Mouse (Mus musculus): ENCODE results near the gene Pglyrp2. TPM values are rescaled to one million over a fixed set of nuclear protein-coding genes. Genes with fewer than 3 reads are reported as not detected.

Gene Pglyrp2
- not detected in 2 replicates for polyA plus RNA-seq (2016; fragmentation: Nextera tagmentation; extraction: Ambion mirVana)

DNA sequence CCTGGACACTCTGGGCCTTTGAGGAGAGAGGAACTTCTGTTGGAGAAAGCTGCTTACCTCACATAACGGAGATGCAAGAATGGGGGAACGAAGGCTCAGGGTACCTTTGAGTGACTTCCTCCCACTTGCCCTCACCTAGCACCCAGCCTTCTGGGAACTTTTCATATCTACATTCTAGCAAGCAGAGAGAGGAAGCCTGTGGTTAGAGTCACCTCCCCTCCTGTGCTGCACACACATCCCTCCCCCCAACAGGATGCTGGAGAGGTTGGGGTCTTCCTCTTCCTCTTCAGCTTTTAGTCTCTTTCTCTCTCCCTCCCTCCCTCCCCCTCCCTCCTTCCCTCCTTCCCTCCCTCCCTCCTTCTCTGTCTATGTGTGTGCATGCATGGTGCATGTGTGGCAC, at the start of gene Pglyrp2:
TSS of gene Pglyrp2 (minus strand) at position 134 of the 400 bp plus-strand sequence.
- WGBS, result 82% methylated on average over 2 of the region's 2 CpGs

GRCm38 (mm10) chr17:32472176-32472575, 48.2 kb upstream of the Pglyrp2 start:
- H3K4me3 ChIP-seq, result no peak overlapping the region
- 66% methylated on average over 7 of the region's 7 CpGs for WGBS
- DNase-seq (ENCODE audit: low spot score), result no peak
- H3K36me3 ChIP-seq, result no peaks in the 10 kb centered on the region
- no peaks in the 10 kb centered on the region for H3K9me3 ChIP-seq
- no peaks in the 10 kb centered on the region for H3K4me1 ChIP-seq (replicated peaks)
- H3K27ac ChIP-seq, result 0 out of 2 replicates have a peak overlapping the region, but pooled peaks have one; percentile 35
- H3K27me3 ChIP-seq (ENCODE audit: insufficient read depth, poor library complexity, severe bottlenecking), result no peaks in the 10 kb centered on the region

More for the DNA sequence above, at the start of gene Pglyrp2:
- Histone ChIP-seq H3K27me3 (ENCODE audit: insufficient read depth, poor library complexity, severe bottlenecking) (no peaks in the 10 kb centered on the region), H3K9me3 (no peaks in the 10 kb centered on the region), H3K4me1 (replicated peaks) (no peaks in the 10 kb centered on the region), H3K27ac (no peak within 1 kb of the TSS), H3K4me3 (no peak within 1 kb of the TSS), H3K36me3 (no peaks in the 10 kb centered on the region)
- DNase-seq (ENCODE audit: low spot score), result no peak

- no peak overlapping the region for H3K4me3 ChIP-seq
- 86% methylated on average over 4 of the region's 4 CpGs for WGBS
- no peaks in the 10 kb centered on the region for H3K36me3 ChIP-seq
- DNase-seq (ENCODE audit: low spot score), result no peak
- no peaks in the 10 kb centered on the region for H3K4me1 ChIP-seq (replicated peaks)
- H3K9me3 ChIP-seq, result no peaks in the 10 kb centered on the region
- H3K27me3 ChIP-seq (ENCODE audit: insufficient read depth, poor library complexity, severe bottlenecking), result no peaks in the 10 kb centered on the region
- H3K27ac ChIP-seq, result no peak overlapping the region
Observed at GRCm38 (mm10) chr17:32470795-32471194, 46.8 kb upstream of the Pglyrp2 start.

GRCm38 (mm10) chr17:32468494-32468893, 44.5 kb upstream of the Pglyrp2 start:
- Histone ChIP-seq H3K4me1 (replicated peaks) (no peaks in the 10 kb centered on the region), H3K4me3 (no peak overlapping the region), H3K36me3 (no peaks in the 10 kb centered on the region), H3K27ac (no peak overlapping the region), H3K27me3 (ENCODE audit: insufficient read depth, poor library complexity, severe bottlenecking) (no peaks in the 10 kb centered on the region), H3K9me3 (no peaks in the 10 kb centered on the region)
- WGBS, result 59% methylated on average over 7 of the region's 7 CpGs
- DNase-seq (ENCODE audit: low spot score), result no peak

- Histone ChIP-seq H3K4me3 (no peak overlapping the region), H3K36me3 (no peaks in the 10 kb centered on the region), H3K4me1 (replicated peaks) (peaks cover 8% of the 10 kb centered on the region), H3K27me3 (ENCODE audit: insufficient read depth, poor library complexity, severe bottlenecking) (peaks cover 23% of the 10 kb centered on the region), H3K27ac (no peak overlapping the region), H3K9me3 (no peaks in the 10 kb centered on the region)
- no peak for DNase-seq (ENCODE audit: low spot score)
- WGBS, result 54% methylated on average over 2 of the region's 2 CpGs
Observed at GRCm38 (mm10) chr17:32454997-32455396, 31.0 kb upstream of the Pglyrp2 start.

GRCm38 (mm10) chr17:32454188-32454587, 30.2 kb upstream of the Pglyrp2 start:
- H3K27ac ChIP-seq, result no peak overlapping the region
- peaks cover 23% of the 10 kb centered on the region for H3K27me3 ChIP-seq (ENCODE audit: insufficient read depth, poor library complexity, severe bottlenecking)
- no peak for DNase-seq (ENCODE audit: low spot score)
- no peaks in the 10 kb centered on the region for H3K36me3 ChIP-seq
- H3K4me3 ChIP-seq, result no peak overlapping the region
- peaks cover 8% of the 10 kb centered on the region for H3K4me1 ChIP-seq (replicated peaks)
- WGBS, result 79% methylated on average over 4 of the region's 4 CpGs
- 0 out of 2 replicates have a peak, but pooled peaks cover under 1% of the 10 kb centered on the region for H3K9me3 ChIP-seq

GRCm38 (mm10) chr17:32452482-32452881, 28.5 kb upstream of the Pglyrp2 start, which contains the start of gene Cyp4f39:
Gene Cyp4f39 (plus strand): TSS chr17:32452723.
- H3K9me3 ChIP-seq, result peaks cover 8% of the 10 kb centered on the region; the same call in 1 of the 2 replicates
- H3K4me3 ChIP-seq, result peak within 1 kb of the TSS; percentile 50
- H3K27ac ChIP-seq, result no peak within 1 kb of the TSS
- 1% methylated on average over 19 of the region's 19 CpGs for WGBS
- peak; percentile 40 for DNase-seq (ENCODE audit: low spot score)
- H3K27me3 ChIP-seq (ENCODE audit: insufficient read depth, poor library complexity, severe bottlenecking), result peaks cover 23% of the 10 kb centered on the region
- H3K36me3 ChIP-seq, result no peaks in the 10 kb centered on the region
- H3K4me1 ChIP-seq (replicated peaks), result peaks cover 8% of the 10 kb centered on the region

GRCm38 (mm10) chr17:32450844-32451537, 27.0 kb upstream of the Pglyrp2 start:
- H3K4me3 ChIP-seq, result no peak overlapping the region
- 43% methylated on average over 2 of the region's 2 CpGs for WGBS

GRCm38 (mm10) chr17:32449042-32449441, 25.1 kb upstream of the Pglyrp2 start:
- peaks cover 20% of the 10 kb centered on the region for H3K27me3 ChIP-seq (ENCODE audit: insufficient read depth, poor library complexity, severe bottlenecking)
- DNase-seq (ENCODE audit: low spot score), result no peak
- peaks cover 13% of the 10 kb centered on the region; the same call in 1 of the 2 replicates for H3K9me3 ChIP-seq
- no peak overlapping the region for H3K27ac ChIP-seq
- peaks cover 8% of the 10 kb centered on the region for H3K4me1 ChIP-seq (replicated peaks)
- no peak overlapping the region for H3K4me3 ChIP-seq
- H3K36me3 ChIP-seq, result no peaks in the 10 kb centered on the region
- WGBS, result 95% methylated on average over 1 of the region's 1 CpGs

More at GRCm38 (mm10) chr17:32450844-32451537, 27.0 kb upstream of the Pglyrp2 start:
- Histone ChIP-seq H3K27me3 (ENCODE audit: insufficient read depth, poor library complexity, severe bottlenecking) (peaks cover 23% of the 10 kb centered on the region), H3K9me3 (peaks cover 13% of the 10 kb centered on the region; the same call in 1 of the 2 replicates), H3K36me3 (no peaks in the 10 kb centered on the region), H3K27ac (no peak overlapping the region), H3K4me1 (replicated peaks) (peaks cover 8% of the 10 kb centered on the region)
- no peak for DNase-seq (ENCODE audit: low spot score)

DNA sequence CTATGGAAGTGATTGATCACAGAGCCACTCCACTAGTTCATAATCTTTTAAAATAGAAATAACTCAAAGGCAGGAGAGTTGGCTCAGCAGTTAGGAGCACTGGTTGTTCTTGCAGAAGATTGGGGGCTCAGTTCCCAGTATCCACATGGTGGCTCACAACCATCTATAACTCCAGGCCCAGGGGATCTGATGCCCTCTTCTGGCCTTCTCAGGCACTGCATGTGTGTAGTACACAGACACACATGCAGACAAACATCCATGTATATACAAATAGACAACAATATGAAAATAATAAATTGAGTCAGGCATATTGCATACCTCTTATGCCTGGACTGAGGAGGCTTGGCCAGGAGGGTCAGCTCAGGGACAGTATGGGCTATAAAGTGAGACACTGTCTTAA, 23.2 kb upstream of the Pglyrp2 start:
- Histone ChIP-seq H3K9me3 (peaks cover 13% of the 10 kb centered on the region; the same call in 1 of the 2 replicates), H3K4me3 (no peak overlapping the region), H3K27ac (no peak overlapping the region), H3K4me1 (replicated peaks) (peaks cover under 1% of the 10 kb centered on the region; the same call in 1 of the 2 replicates), H3K27me3 (ENCODE audit: insufficient read depth, poor library complexity, severe bottlenecking) (peaks cover 5% of the 10 kb centered on the region; the same call in 1 of the 2 replicates), H3K36me3 (no peaks in the 10 kb centered on the region)
- no peak for DNase-seq (ENCODE audit: low spot score)

GRCm38 (mm10) chr17:32445016-32445415, 21.0 kb upstream of the Pglyrp2 start:
- H3K4me1 ChIP-seq (replicated peaks), result no peaks in the 10 kb centered on the region
- no peaks in the 10 kb centered on the region for H3K27me3 ChIP-seq (ENCODE audit: insufficient read depth, poor library complexity, severe bottlenecking)
- peaks cover 13% of the 10 kb centered on the region; the same call in 1 of the 2 replicates for H3K9me3 ChIP-seq
- 76% methylated on average over 5 of the region's 5 CpGs for WGBS
- no peak for DNase-seq (ENCODE audit: low spot score)
- no peak overlapping the region for H3K27ac ChIP-seq
- H3K4me3 ChIP-seq, result no peak overlapping the region
- no peaks in the 10 kb centered on the region for H3K36me3 ChIP-seq

- H3K4me3 ChIP-seq, result no peak overlapping the region
- no peak for DNase-seq (ENCODE audit: low spot score)
- WGBS, result 81% methylated on average over 6 of the region's 6 CpGs
Observed at GRCm38 (mm10) chr17:32443245-32443644, 19.3 kb upstream of the Pglyrp2 start.

GRCm38 (mm10) chr17:32437106-32437505, 13.1 kb upstream of the Pglyrp2 start:
- Histone ChIP-seq H3K27ac (no peak overlapping the region), H3K4me3 (no peak overlapping the region), H3K4me1 (replicated peaks) (no peaks in the 10 kb centered on the region), H3K36me3 (no peaks in the 10 kb centered on the region), H3K9me3 (no peaks in the 10 kb centered on the region), H3K27me3 (ENCODE audit: insufficient read depth, poor library complexity, severe bottlenecking) (no peaks in the 10 kb centered on the region)
- DNase-seq (ENCODE audit: low spot score), result no peak
- 94% methylated on average over 4 of the region's 4 CpGs for WGBS

More at GRCm38 (mm10) chr17:32443245-32443644, 19.3 kb upstream of the Pglyrp2 start:
- no peaks in the 10 kb centered on the region for H3K4me1 ChIP-seq (replicated peaks)
- no peaks in the 10 kb centered on the region for H3K27me3 ChIP-seq (ENCODE audit: insufficient read depth, poor library complexity, severe bottlenecking)
- 0 out of 2 replicates have a peak, but pooled peaks cover 9% of the 10 kb centered on the region for H3K9me3 ChIP-seq
- H3K36me3 ChIP-seq, result no peaks in the 10 kb centered on the region
- no peak overlapping the region for H3K27ac ChIP-seq

Data from hindbrain, embryonic 10.5 days (tissue).